Comparison of ENCODE assay signal across 13 mouse cellular contexts in the genomic region with DNA sequence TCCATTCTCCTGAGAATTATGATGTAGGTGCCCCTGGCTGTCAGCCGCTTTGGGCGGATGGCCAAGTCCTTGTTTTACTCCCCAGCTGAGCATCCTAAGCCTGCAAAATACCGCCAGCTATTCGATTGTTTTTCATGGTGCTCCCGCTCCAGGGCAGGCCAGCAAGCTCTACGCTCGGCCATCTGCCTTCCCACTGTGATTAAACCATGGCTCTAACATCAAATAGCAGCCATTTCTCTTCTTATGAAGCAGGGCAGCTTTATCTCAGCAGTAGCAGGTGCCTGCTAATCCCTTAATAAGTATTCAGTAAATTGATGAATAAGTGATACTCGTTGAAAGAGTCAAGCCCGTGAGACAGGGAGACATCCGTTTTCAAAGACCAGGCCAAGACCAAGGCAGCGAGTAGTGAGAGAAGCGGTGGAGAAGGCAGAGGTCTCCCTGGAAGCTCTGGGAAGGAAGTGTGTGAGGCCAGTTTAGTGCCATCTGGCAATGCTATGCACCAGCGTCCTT. TPM values are rescaled to one million over a fixed set of nuclear protein-coding genes. Genes with fewer than 3 reads are reported as not detected.
DNase-seq lines count a peak whose midpoint lies in the region; ATAC-seq and TF ChIP-seq lines count a peak whose summit lies in the region.
"Had no signal": no experiment of that assay in that cellular context is flagged by ENCODE, and none has a peak within 500 bp of the region (broad histone marks: within the 10 kb centered on the region; RNA-seq: fewer than 3 reads in every experiment).

No protein-coding gene starts in this region.

- ATAC-seq in hindbrain, postnatal 0 days, result peak; percentile 71
- peak; percentile 68 for ATAC-seq in midbrain, postnatal 0 days (ENCODE audit: low FRiP score)
- ATAC-seq: intestine, postnatal 0 days had no signal

- intact Hi-C loops in heart, postnatal 36 days (cut with DNase I), result loop anchor here (10.0 kb wide), 1 partner anchor 261 kb away; a partner anchor contains a TSS

- H3K36me3 ChIP-seq in hindbrain, postnatal 0 days (ENCODE audit: insufficient read depth, low read length), result no peaks in the 10 kb centered on the region
- H3K36me3 ChIP-seq in midbrain, postnatal 0 days (ENCODE audit: insufficient read depth, low read length), result no peaks in the 10 kb centered on the region
- H3K36me3 ChIP-seq: lung, embryonic 15.5 days had no signal

- H3K27me3 ChIP-seq in hindbrain, postnatal 0 days (ENCODE audit: insufficient read depth, low read length), result no peaks in the 10 kb centered on the region
- H3K27me3 ChIP-seq in midbrain, postnatal 0 days (ENCODE audit: insufficient read depth, low read length), result no peaks in the 10 kb centered on the region
- H3K27me3 ChIP-seq: lung, embryonic 15.5 days had no signal

- 25% methylated on average over 13 of the region's 13 CpGs for WGBS in hindbrain, postnatal 0 days
- 15% methylated on average over 13 of the region's 13 CpGs for WGBS in midbrain, postnatal 0 days

- peak; percentile 27 for DNase-seq in cerebellum, adult 11-12 months
- no peak for DNase-seq in cerebellum, adult 8-10 months
- DNase-seq in cerebellum, postnatal 14 days, result peak; percentile 55 to 61
- peak; percentile 68 for DNase-seq in hindbrain, postnatal 0 days (ENCODE audit: low spot score)
- peak; percentile 66 for DNase-seq in midbrain, postnatal 0 days (ENCODE audit: low spot score)
- no peak for DNase-seq in thymus, postnatal 4 days
- DNase-seq in heart, postnatal 36 days, result no peak
- no peak for DNase-seq in spleen, postnatal 10 days (ENCODE audit: low spot score in 2 of 2)
- DNase-seq: B cell, adult 2 months; heart, adult 2 months had no signal

- H3K9ac ChIP-seq in hindbrain, postnatal 0 days (replicated peaks; ENCODE audit: low read length), result no peak overlapping the region
- H3K9ac ChIP-seq in midbrain, postnatal 0 days (replicated peaks; ENCODE audit: low read length, poor library complexity, severe bottlenecking), result no peak overlapping the region
- H3K9ac ChIP-seq: lung, embryonic 15.5 days had no signal

- H3K27ac ChIP-seq in hindbrain, postnatal 0 days, result peak overlapping the region; percentile 65
- H3K27ac ChIP-seq in midbrain, postnatal 0 days (ENCODE audit: low read depth, low read length), result peak overlapping the region; percentile 59
- H3K27ac ChIP-seq: heart, adult 2 months; lung, embryonic 15.5 days had no signal

- no peaks in the 10 kb centered on the region for H3K4me1 ChIP-seq in hindbrain, postnatal 0 days (ENCODE audit: insufficient read depth, low read length)
- peaks cover 9% of the 10 kb centered on the region; the same call in 1 of the 2 replicates for H3K4me1 ChIP-seq in midbrain, postnatal 0 days (ENCODE audit: insufficient read depth, low read length)

- TF ChIP-seq CTCF in hindbrain, postnatal 0 days (IDR thresholded peaks at IDR 0.05; ENCODE audit: low read depth), result no peak
- no peak for TF ChIP-seq CTCF in midbrain, postnatal 0 days (IDR thresholded peaks at IDR 0.05)

- no peak overlapping the region for H3K4me3 ChIP-seq in hindbrain, postnatal 0 days (ENCODE audit: low read length)
- H3K4me3 ChIP-seq in midbrain, postnatal 0 days (ENCODE audit: low read depth, low read length), result no peak overlapping the region
- H3K4me3 ChIP-seq: erythroblast, embryonic 14.5 days; heart, adult 2 months; lung, embryonic 15.5 days had no signal

- no peaks in the 10 kb centered on the region for H3K9me3 ChIP-seq in hindbrain, postnatal 0 days (ENCODE audit: low read length)
- no peaks in the 10 kb centered on the region for H3K9me3 ChIP-seq in midbrain, postnatal 0 days (ENCODE audit: low read length)
- H3K9me3 ChIP-seq: lung, embryonic 15.5 days had no signal

- no peak overlapping the region for H3K4me2 ChIP-seq in hindbrain, postnatal 0 days (ENCODE audit: low read depth, low read length)
- H3K4me2 ChIP-seq in midbrain, postnatal 0 days (ENCODE audit: low read depth, low read length, poor library complexity, severe bottlenecking), result no peak overlapping the region
- H3K4me2 ChIP-seq: lung, embryonic 15.5 days had no signal

RNA-seq across cellular contexts. Expression of a gene that starts 14.5 kb away (rescaled TPM):
- 1.8 and 4.2 TPM in 2 replicates for total RNA-seq in hindbrain, postnatal 0 days (2014; rRNA removed)
- polyA plus RNA-seq in hindbrain, postnatal 0 days (2015; fragmentation: Nextera tagmentation; extraction: Ambion mirVana), result 7.7 and 8.7 TPM in 2 replicates
- 1.2 and 1.8 TPM in 2 replicates for total RNA-seq in midbrain, postnatal 0 days (2014; rRNA removed)
- polyA plus RNA-seq in midbrain, postnatal 0 days (2015; fragmentation: Nextera tagmentation; extraction: Ambion mirVana), result 3.0 and 3.3 TPM in 2 replicates
- total RNA-seq in heart, postnatal 36 days (2021), result under 1 TPM; 0.28 to 0.60 TPM

Comparison
In these comparisons a context has a peak if more than half of its experiments do, and no peak if none do; other contexts are left out.
1. DNase-seq: peak in cerebellum, adult 11-12 months (single experiment), cerebellum, postnatal 14 days (2 of 2), hindbrain, postnatal 0 days (single experiment) and midbrain, postnatal 0 days (single experiment); none in cerebellum, adult 8-10 months (single experiment), thymus, postnatal 4 days (single experiment), heart, postnatal 36 days (0 of 2) and spleen, postnatal 10 days (0 of 2).